Mouse (Mus musculus) liver, embryonic 14.5 days (tissue): ENCODE results near the gene Vps52.
A peak's percentile ranks its signal among the peaks of the same experiment; 100 is the strongest.

Source experiments
- CTCF ChIP-seq: IDR thresholded peaks from 2 replicates; pipeline ENCODE4 v1.5.1; 2016; ENCODE audit warnings: antibody characterized with exemption, low read depth, control low read depth
- EP300 ChIP-seq: IDR thresholded peaks from 2 replicates; pipeline ENCODE4 v1.6.1; 2016; ENCODE audit warnings: antibody characterized with exemption, low read depth

DNA sequence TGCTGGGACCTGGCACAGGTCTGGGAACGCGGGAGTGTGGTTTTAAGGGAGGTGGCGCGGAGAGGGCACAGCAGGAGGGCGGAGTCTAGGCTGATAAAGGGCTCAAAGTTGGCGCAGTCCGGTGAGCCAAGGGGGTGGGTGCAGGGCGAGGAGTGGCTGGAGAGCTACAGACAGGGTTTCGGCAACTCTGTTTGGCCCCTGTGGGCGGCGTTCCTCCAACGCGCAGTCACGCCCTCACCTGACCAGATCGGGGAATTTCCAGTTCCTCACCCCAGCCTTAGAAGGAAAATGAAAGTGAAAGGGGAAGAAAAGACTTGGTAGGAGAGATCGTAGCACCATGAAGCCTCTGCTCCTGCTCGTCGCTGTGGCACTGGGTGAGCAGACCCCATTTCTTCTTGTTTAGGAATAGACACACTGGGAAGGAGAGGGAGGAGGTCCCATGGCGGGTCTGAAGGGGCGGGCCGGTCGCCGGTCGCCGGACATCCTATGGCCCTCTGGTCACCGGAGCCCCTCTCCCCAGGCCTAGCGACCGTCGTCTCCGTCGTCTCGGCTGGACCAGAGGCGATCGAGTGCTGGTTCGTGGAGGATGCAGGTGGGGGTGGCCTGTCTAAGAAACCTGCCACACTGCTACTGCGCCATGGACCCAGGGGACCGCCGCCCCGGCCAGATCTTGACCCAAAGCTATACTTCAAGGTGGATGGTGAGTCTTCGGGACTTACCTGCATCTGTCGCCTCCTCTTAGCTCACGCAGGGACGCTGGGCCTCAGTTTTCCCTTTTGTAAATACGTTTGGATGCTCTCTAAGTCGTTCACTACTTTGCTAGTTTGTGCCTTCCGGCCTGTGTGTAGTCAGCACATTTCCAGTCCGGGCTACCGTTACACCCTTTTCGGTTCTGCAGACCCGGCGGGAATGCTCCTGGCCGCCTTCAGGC, 36.0 kb upstream of the Vps52 start:
- TF ChIP-seq CTCF: peak; percentile 62
- no peak for TF ChIP-seq EP300
